Mouse (Mus musculus) liver, adult 10 weeks (tissue): ENCODE measurements around the gene Canx. TPM values are rescaled to one million over a fixed set of nuclear protein-coding genes. Genes with fewer than 3 reads are reported as not detected.

ENCODE experiments used
- polyA plus RNA-seq: library from polyadenylated mRNA; stranded (reverse); fragments of 350-450 nt; fragmentation: Illumina TruSeq; extraction: RNeasy Lipid Tissue Mini Kit (QIAGEN cat#74804); gene quantifications from one replicate; pipeline ENCODE4 v1.2.3, GENCODE M21; 2014; ENCODE audit warnings: low read depth, low replicate concordance

Gene Canx
- polyA plus RNA-seq = 473 TPM

DNA sequence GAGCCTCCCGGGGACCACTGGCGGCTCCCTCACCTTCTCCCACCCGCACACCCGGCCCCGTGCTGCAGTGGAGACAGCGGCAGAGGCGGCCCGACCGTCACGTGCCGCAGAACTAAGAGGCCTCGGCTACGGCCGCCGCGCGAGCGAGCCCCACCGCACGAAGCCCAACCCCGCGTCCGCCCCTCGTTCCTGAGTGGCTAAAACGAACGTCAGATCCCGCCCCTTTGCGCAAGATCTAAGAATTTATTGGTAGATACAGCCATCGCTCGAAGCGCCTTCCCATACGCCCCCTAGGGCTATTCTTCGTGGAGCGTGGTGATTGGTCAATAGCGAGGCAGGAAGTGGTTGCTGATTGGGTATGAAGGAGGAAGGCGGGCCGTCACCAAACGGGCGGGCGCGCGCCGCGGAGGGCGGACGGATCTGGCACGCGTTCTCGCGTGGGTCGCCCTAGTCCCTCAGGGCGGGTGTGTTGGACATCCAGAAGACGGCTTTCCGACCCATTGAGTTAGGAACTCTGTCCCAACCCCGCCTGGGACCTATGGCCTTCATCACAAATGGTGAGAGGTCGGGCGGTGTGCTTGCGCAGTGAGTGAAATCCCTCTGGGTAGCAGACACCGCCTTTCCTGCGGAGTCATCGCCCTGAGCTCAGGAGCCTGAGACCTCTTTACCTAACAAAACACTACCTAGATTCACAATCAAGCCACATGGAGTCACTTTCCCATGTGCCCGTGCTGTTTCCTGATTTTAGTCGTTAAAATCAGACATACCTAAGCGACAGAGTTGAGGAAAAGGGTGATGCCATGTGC, at the start of gene Canx:
Gene Canx, minus strand, starts transcription at position 178 of the 806 bp plus-strand sequence.

DNA sequence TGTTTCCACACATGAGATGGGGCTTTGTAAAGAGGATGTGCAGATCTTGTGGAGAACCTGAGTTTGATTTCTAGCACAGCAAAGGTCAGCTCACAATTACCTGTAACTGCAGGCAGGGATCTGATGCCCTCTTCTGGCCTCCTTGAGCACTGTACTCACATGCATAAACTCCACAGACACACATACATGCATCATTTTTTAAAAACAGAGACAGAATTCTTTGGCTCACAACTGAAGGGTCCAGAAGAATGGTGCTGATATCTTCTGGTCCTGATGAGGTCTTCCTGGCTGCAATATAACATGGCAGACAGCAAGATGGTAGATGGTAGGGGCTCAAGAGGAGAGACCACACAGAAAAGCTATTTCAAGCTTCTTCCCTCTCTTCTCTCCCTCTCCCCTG, 28.7 kb upstream of the Canx start, which contains the start of gene Cby3:
Gene Cby3, plus strand, starts transcription at position 301 of the 400 bp plus-strand sequence.

DNA sequence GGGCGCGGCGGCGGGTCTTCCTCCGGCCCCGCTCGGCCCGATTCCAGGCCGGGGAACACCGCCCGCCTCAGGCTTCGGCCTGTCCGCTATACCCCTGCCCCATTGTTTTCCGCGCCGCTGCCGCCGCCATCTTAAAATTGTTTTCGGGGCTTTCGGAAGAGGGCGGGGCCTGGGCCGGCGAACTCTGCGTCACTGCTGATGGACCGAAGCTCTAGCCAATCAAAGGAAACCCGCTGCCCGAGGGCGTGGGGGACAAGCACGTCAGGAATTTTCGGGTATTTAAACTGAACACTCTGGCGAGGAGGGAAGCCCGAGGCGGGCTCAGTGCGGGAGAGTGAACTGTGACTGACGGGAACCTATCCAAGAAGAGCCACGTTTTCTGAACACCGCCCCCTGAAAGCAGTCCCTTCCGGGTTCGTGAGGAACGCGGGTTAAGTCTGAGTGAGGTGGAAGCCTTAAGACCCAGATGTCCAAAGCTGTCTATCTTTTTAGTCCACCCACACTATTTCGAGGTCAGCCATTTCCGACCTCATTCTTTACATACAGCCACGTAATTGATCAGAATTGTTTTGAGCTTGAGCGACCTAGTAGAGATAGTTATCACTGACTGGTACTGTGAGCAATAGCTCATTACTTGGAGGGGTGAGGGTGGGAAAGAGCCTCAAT, 33.1 kb downstream of the Canx start, which contains the start of gene Maml1:
Gene Maml1, minus strand, starts transcription at position 122 of the 666 bp plus-strand sequence.

Other genes starting within 250 kb of the Canx start
- 5.1 TPM for gene Tbc1d9b, start 194.3 kb downstream of the Canx start, polyA plus RNA-seq
- gene Mrnip, start 151.2 kb downstream of the Canx start, polyA plus RNA-seq = 0.72 TPM
- gene Sqstm1, start 114.8 kb downstream of the Canx start, polyA plus RNA-seq = 315 TPM
- 2.6 TPM for gene Mgat4b, start 114.8 kb downstream of the Canx start, polyA plus RNA-seq
- not detected for gene Ltc4s, start 87.1 kb downstream of the Canx start, polyA plus RNA-seq
- gene Maml1, start 33.4 kb downstream of the Canx start, polyA plus RNA-seq = 5.1 TPM
- not detected for gene Cby3, start 28.8 kb upstream of the Canx start, polyA plus RNA-seq
- gene Hnrnph1, start 51.3 kb upstream of the Canx start, polyA plus RNA-seq = 263 TPM
- gene Rufy1, start 105.5 kb upstream of the Canx start, polyA plus RNA-seq = 19.2 TPM